Mouse (Mus musculus) gastrocnemius, adult 18-20 months (tissue): ENCODE measurements around the gene Cd79b. TPM values are rescaled to one million over a fixed set of nuclear protein-coding genes. Genes with fewer than 3 reads are reported as not detected.
A peak's percentile ranks its signal among the peaks of the same experiment; 100 is the strongest.

Experiments used
- DNase-seq: peaks from one replicate; pipeline ENCODE4 v3.0.0; 2021; ENCODE audit warnings: low spot score
- total RNA-seq, 2 experiments: library from RNA; stranded (reverse); gene quantifications; 2 replicates each; pipeline ENCODE4 v1.2.3; 2021

Gene Cd79b
- total RNA-seq, 2 experiments from 2014 or later = 0.18 to 0.33 TPM

GRCm38 (mm10) chr11:106318406-106319366 is 4.1 kb upstream of the Cd79b start:
- no peak for DNase-seq

GRCm38 (mm10) chr11:106317801-106318200 is 3.2 kb upstream of the Cd79b start:
- DNase-seq = no peak

GRCm38 (mm10) chr11:106316416-106316815 is 1.9 kb upstream of the Cd79b start:
- DNase-seq = no peak

- DNase-seq = no peak
These were observed 1.0 kb downstream of the Cd79b start for GRCm38 (mm10) chr11:106313533-106313932.

- DNase-seq = no peak
These were observed 4.4 kb downstream of the Cd79b start for GRCm38 (mm10) chr11:106310123-106310522.

- no peak for DNase-seq
These were observed 6.4 kb downstream of the Cd79b start for GRCm38 (mm10) chr11:106308162-106308561.

GRCm38 (mm10) chr11:106307432-106307831 is 7.1 kb downstream of the Cd79b start:
- no peak for DNase-seq

GRCm38 (mm10) chr11:106306758-106307157 is 7.8 kb downstream of the Cd79b start:
- DNase-seq = no peak

GRCm38 (mm10) chr11:106306065-106306385 is 8.5 kb downstream of the Cd79b start:
- no peak for DNase-seq

- DNase-seq = no peak
These were observed 9.1 kb downstream of the Cd79b start for GRCm38 (mm10) chr11:106305348-106306064.

GRCm38 (mm10) chr11:106302634-106303033 is 11.9 kb downstream of the Cd79b start:
- peak; percentile 62 for DNase-seq

GRCm38 (mm10) chr11:106301765-106302164 is 12.8 kb downstream of the Cd79b start, which contains the start of gene Gh:
Gene Gh, minus strand, starts transcription at chr11:106301865.
- DNase-seq = no peak

- DNase-seq = no peak
These were observed 22.7 kb downstream of the Cd79b start for GRCm38 (mm10) chr11:106291861-106292260.

- no peak for DNase-seq
These were observed 24.2 kb downstream of the Cd79b start for GRCm38 (mm10) chr11:106290376-106290775.

GRCm38 (mm10) chr11:106289369-106289768 is 25.2 kb downstream of the Cd79b start:
- peak; percentile 61 for DNase-seq

- no peak for DNase-seq
These were observed 27.6 kb downstream of the Cd79b start for GRCm38 (mm10) chr11:106286987-106287386.

- DNase-seq = no peak
These were observed 28.4 kb downstream of the Cd79b start for GRCm38 (mm10) chr11:106286206-106286605.

GRCm38 (mm10) chr11:106284126-106284525 is 30.4 kb downstream of the Cd79b start:
- DNase-seq = no peak

- no peak for DNase-seq
These were observed 31.2 kb downstream of the Cd79b start for GRCm38 (mm10) chr11:106283371-106283770.

- DNase-seq = no peak
These were observed 32.1 kb downstream of the Cd79b start for GRCm38 (mm10) chr11:106282452-106282851.

GRCm38 (mm10) chr11:106276454-106276853 is 38.1 kb downstream of the Cd79b start, which contains the start of gene Tcam1:
Gene Tcam1, plus strand, starts transcription at chr11:106276672.
- peak; percentile 96 for DNase-seq

GRCm38 (mm10) chr11:106274971-106275411 is 39.6 kb downstream of the Cd79b start:
- no peak for DNase-seq
